ENCODE assay signal across 8 mouse cellular contexts in the genomic region with DNA sequence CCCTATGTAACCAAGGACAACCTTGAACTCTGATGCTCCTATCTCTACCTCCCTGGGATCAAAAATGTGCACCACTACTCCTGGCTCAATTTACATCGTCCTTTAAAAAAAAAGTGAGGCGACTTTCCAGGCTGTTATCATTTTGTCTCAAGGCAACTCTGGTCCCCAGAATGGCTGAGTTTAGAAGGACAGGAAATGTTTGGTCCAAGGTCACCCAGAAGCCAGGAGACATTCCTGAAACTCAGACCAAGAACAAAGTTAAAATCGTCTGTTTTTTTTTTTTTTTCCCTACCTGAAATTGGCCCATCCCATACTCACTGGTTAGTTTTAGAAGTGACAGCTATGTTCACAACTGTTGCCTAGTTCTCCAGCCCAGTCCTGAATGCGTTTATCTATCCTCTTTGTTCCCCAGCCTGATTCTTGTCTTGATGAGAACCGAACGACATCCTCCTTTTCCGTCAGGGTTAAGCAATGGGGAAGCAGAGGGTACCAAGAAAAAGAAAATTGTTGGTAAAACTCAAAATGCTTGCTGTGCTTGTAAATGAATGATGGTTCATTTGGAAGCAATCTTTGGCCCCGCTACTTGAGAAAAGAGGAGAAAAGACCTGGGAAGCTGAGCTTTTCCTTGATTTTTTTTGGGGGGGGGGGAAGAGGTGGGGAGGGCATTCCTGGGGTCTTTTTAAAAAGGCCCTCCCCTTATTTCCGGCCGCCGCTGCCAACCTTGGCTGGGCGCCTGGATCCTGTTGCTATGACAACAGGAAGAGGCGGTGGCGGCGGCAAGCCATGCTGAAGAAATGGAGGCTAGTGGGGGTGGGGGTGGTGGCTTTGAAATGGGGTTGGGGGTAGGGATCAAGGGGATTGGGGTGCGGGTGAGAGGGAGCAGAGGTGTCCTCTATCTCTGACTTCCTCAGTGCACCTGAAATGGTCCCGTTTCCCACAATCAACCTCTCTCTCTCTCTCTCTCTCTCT. TPM values are rescaled to one million over a fixed set of nuclear protein-coding genes. Genes with fewer than 3 reads are reported as not detected.
A peak's percentile ranks its signal among the peaks of the same experiment; 100 is the strongest.
DNase-seq lines count a peak whose midpoint lies in the region; ATAC-seq and TF ChIP-seq lines count a peak whose summit lies in the region.

No protein-coding gene starts in this region.

- no peak overlapping the region for H3K9ac ChIP-seq in limb, embryonic 14.5 days (ENCODE audit: low read depth, low read length, severe bottlenecking)
- H3K9ac ChIP-seq in neural tube, embryonic 15.5 days (replicated peaks): peak overlapping the region; percentile 38

- no peaks in the 10 kb centered on the region for H3K36me3 ChIP-seq in heart, embryonic 10.5 days
- peaks cover 6% of the 10 kb centered on the region for H3K36me3 ChIP-seq in limb, embryonic 14.5 days (ENCODE audit: control insufficient read depth, insufficient read depth, low read length)
- peaks cover 8% of the 10 kb centered on the region for H3K36me3 ChIP-seq in neural tube, embryonic 15.5 days

- H3K27ac ChIP-seq in heart, embryonic 10.5 days: no peak overlapping the region; the same call in 1 of the 2 replicates
- H3K27ac ChIP-seq in limb, embryonic 14.5 days (replicated peaks; ENCODE audit: low read depth, low read length): no peak overlapping the region
- H3K27ac ChIP-seq in neural tube, embryonic 15.5 days (replicated peaks): peak overlapping the region; percentile 58

- peak; percentile 60; the same call in 1 of the 2 replicates for ATAC-seq in limb, embryonic 14.5 days (ENCODE audit: low FRiP score, low read depth)
- ATAC-seq in neural tube, embryonic 15.5 days (ENCODE audit: low FRiP score): peak; percentile 77

- H3K9me3 ChIP-seq in heart, embryonic 10.5 days: no peaks in the 10 kb centered on the region
- no peaks in the 10 kb centered on the region for H3K9me3 ChIP-seq in limb, embryonic 14.5 days (ENCODE audit: control insufficient read depth, low read length)
- no peaks in the 10 kb centered on the region for H3K9me3 ChIP-seq in neural tube, embryonic 15.5 days (replicated peaks)

- no peak for TF ChIP-seq POLR2A in limb, embryonic 14.5 days (IDR thresholded peaks at IDR 0.05; ENCODE audit: borderline replicate concordance, extremely low read depth, insufficient read depth, insufficient read length)

- DNase-seq in heart, adult 11 months: peak; percentile 92
- DNase-seq in heart, postnatal 25 days (ENCODE audit: low spot score): no peak
- DNase-seq in cerebellum, postnatal 36 days: peak; percentile 68 to 71
- DNase-seq in heart, embryonic 10.5 days (ENCODE audit: low spot score): no peak
- peak; percentile 43 to 51 for DNase-seq in kidney, adult 8-10 months
- peak; percentile 37 for DNase-seq in limb, embryonic 14.5 days (ENCODE audit: low spot score)
- no peak for DNase-seq in urinary bladder, postnatal 36 days (ENCODE audit: low spot score in 2 of 2)

- intact Hi-C loops in heart, postnatal 25 days (cut with DNase I): no loop called here

- H3K4me3 ChIP-seq in heart, embryonic 10.5 days: peak overlapping the region; percentile 47
- peak overlapping the region; percentile 42 for H3K4me3 ChIP-seq in limb, embryonic 14.5 days (replicated peaks; ENCODE audit: low read length)
- peak overlapping the region; percentile 54 for H3K4me3 ChIP-seq in neural tube, embryonic 15.5 days (replicated peaks)

- peak overlapping the region; percentile 70 for H3K4me2 ChIP-seq in limb, embryonic 14.5 days (replicated peaks; ENCODE audit: low read depth, low read length, severe bottlenecking)
- H3K4me2 ChIP-seq in neural tube, embryonic 15.5 days: peak overlapping the region; percentile 81

- peaks cover 27% of the 10 kb centered on the region; the same call in 1 of the 2 replicates for H3K27me3 ChIP-seq in heart, embryonic 10.5 days (ENCODE audit: insufficient read depth, poor library complexity, severe bottlenecking)
- no peaks in the 10 kb centered on the region for H3K27me3 ChIP-seq in limb, embryonic 14.5 days (ENCODE audit: control insufficient read depth, insufficient read depth, low read length)
- H3K27me3 ChIP-seq in neural tube, embryonic 15.5 days (replicated peaks): no peaks in the 10 kb centered on the region

- 2% methylated on average over 16 of the region's 17 CpGs for WGBS in heart, embryonic 10.5 days
- WGBS in limb, embryonic 14.5 days: 2% methylated on average over 14 of the region's 17 CpGs
- WGBS in neural tube, embryonic 15.5 days: 2% methylated on average over 16 of the region's 17 CpGs

- H3K4me1 ChIP-seq in heart, embryonic 10.5 days: 0 out of 2 replicates have a peak, but pooled peaks cover 4% of the 10 kb centered on the region
- peaks cover 13% of the 10 kb centered on the region; the same call in 1 of the 2 replicates for H3K4me1 ChIP-seq in limb, embryonic 14.5 days (ENCODE audit: control insufficient read depth, insufficient read depth, low read length)
- H3K4me1 ChIP-seq in neural tube, embryonic 15.5 days: peaks cover 50% of the 10 kb centered on the region

RNA-seq across cellular contexts. Expression of a gene that starts 0.8 kb away (rescaled TPM):
- not detected for total RNA-seq in heart, postnatal 25 days (2021)
- 1.8 and 2.3 TPM in 2 replicates for polyA plus RNA-seq in heart, embryonic 10.5 days (2016; fragmentation: Nextera tagmentation; extraction: Ambion mirVana)
- 4.0 and 5.5 TPM in 2 replicates for polyA plus RNA-seq in limb, embryonic 14.5 days (2012; rRNA removed)
- polyA plus RNA-seq in limb, embryonic 14.5 days (2014; fragmentation: Nextera tagmentation; extraction: Ambion mirVana): 3.6 and 4.7 TPM in 2 replicates
- polyA plus RNA-seq in neural tube, embryonic 15.5 days (2015; fragmentation: Nextera tagmentation; extraction: Ambion mirVana): 11.0 and 11.2 TPM in 2 replicates

RNA-seq across cellular contexts. Expression of a gene that starts 34.3 kb away (rescaled TPM):
- total RNA-seq in heart, postnatal 25 days (2021): under 1 TPM; 0.45 to 0.70 TPM
- polyA plus RNA-seq in heart, embryonic 10.5 days (2016; fragmentation: Nextera tagmentation; extraction: Ambion mirVana): 9.6 and 23.7 TPM in 2 replicates
- polyA plus RNA-seq in limb, embryonic 14.5 days (2012; rRNA removed): 8.0 and 8.9 TPM in 2 replicates
- 7.1 and 10.0 TPM in 2 replicates for polyA plus RNA-seq in limb, embryonic 14.5 days (2014; fragmentation: Nextera tagmentation; extraction: Ambion mirVana)
- 0.43 and 0.97 TPM in 2 replicates for polyA plus RNA-seq in neural tube, embryonic 15.5 days (2015; fragmentation: Nextera tagmentation; extraction: Ambion mirVana)

RNA-seq across cellular contexts. Expression of a gene that starts 57.0 kb away (rescaled TPM):
- total RNA-seq in heart, postnatal 25 days (2021): 1 to 10 TPM; 3.5 to 4.3 TPM
- polyA plus RNA-seq in heart, embryonic 10.5 days (2016; fragmentation: Nextera tagmentation; extraction: Ambion mirVana): 0.22 and 1.3 TPM in 2 replicates
- 129 and 207 TPM in 2 replicates for polyA plus RNA-seq in limb, embryonic 14.5 days (2012; rRNA removed)
- 2.5 and 3.9 TPM in 2 replicates for polyA plus RNA-seq in limb, embryonic 14.5 days (2014; fragmentation: Nextera tagmentation; extraction: Ambion mirVana)
- 3.4 and 4.1 TPM in 2 replicates for polyA plus RNA-seq in neural tube, embryonic 15.5 days (2015; fragmentation: Nextera tagmentation; extraction: Ambion mirVana)

Comparison
In these comparisons a context has a peak if more than half of its experiments do, and no peak if none do; other contexts are left out.
1. DNase-seq: peak in heart, adult 11 months (single experiment), cerebellum, postnatal 36 days (2 of 2), kidney, adult 8-10 months (2 of 2) and limb, embryonic 14.5 days (single experiment); none in heart, postnatal 25 days (single experiment), heart, embryonic 10.5 days (single experiment) and urinary bladder, postnatal 36 days (0 of 2).
2. Peak in every context shown above with its lines, with median percentiles within 50 percentile points of each other: H3K4me3 ChIP-seq.